ENCODE assay signal across 9 mouse cellular contexts in the genomic region with DNA sequence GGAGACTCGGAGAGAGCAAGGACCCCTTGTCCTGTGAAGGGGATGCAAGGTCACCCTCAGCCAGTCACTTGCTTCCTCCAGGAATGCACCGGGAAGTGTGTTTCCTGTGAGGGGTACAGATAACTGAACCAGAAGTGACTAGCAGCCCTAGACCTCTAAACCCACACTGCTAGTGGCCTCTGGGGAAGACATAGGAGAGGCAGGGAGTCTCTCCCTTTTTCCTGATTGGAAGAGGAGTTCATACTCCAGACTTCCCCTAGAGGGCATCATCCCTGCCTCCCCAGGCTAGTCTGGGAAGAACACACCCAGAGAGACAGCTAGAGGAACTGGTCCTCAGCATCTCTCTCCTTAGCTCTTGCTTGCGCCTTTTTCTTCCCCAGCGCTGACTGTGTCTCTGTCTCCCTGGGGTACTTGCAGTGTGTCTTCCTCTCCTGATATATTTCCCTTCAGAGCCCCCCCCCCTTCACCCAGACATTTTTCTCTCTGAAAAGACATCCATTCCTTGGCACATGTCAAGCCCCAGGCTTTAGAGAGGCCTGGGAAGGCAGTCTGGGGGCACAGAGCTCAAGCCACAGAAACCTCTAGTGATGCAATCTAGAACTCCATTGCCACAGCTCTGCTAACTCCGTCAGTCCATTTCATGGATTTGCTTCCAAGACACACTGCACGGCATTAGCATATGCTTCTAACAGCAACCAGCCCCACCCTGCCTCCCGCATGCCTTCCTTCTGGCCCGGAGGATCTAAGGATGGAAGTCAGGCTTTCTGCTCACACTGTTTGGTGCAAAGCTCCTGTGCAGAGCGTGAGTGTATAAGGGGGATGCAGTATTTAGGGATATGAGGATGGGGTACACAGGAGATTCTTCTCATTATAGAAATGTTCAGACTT. TPM values are rescaled to one million over a fixed set of nuclear protein-coding genes. Genes with fewer than 3 reads are reported as not detected.
DNase-seq lines count a peak whose midpoint lies in the region; ATAC-seq and TF ChIP-seq lines count a peak whose summit lies in the region.
"Had no signal": no experiment of that assay in that cellular context is flagged by ENCODE, and none has a peak within 500 bp of the region (broad histone marks: within the 10 kb centered on the region; RNA-seq: fewer than 3 reads in every experiment).

No protein-coding gene starts in this region.

- peak; percentile 46; the same call in 1 of the 2 replicates for TF ChIP-seq CTCF in liver, adult 2 months (IDR thresholded peaks at IDR 0.05; ENCODE audit: low read depth, low read length)

- WGBS in heart, embryonic 10.5 days = 68% methylated on average over 9 of the region's 9 CpGs
- 71% methylated on average over 9 of the region's 9 CpGs for WGBS in liver, adult 2 months
- 75% methylated on average over 9 of the region's 9 CpGs for WGBS in forebrain, embryonic 13.5 days

- no peak overlapping the region for H3K4me3 ChIP-seq in heart, embryonic 10.5 days
- no peak overlapping the region for H3K4me3 ChIP-seq in liver, adult 2 months (ENCODE audit: insufficient read depth, low read depth, low read length)
- no peak overlapping the region for H3K4me3 ChIP-seq in forebrain, embryonic 13.5 days
- H3K4me3 ChIP-seq: limb, embryonic 12.5 days had no signal

- no peak for ATAC-seq in forebrain, embryonic 13.5 days
- ATAC-seq in CD4-positive, CD25-positive, alpha-beta regulatory T cell, adult 4 months = no peak

- peaks cover 13% of the 10 kb centered on the region for H3K4me1 ChIP-seq in heart, embryonic 10.5 days
- no peaks in the 10 kb centered on the region for H3K4me1 ChIP-seq in liver, adult 2 months (ENCODE audit: control insufficient read depth, insufficient read depth, low read length)
- no peaks in the 10 kb centered on the region for H3K4me1 ChIP-seq in forebrain, embryonic 13.5 days
- H3K4me1 ChIP-seq: limb, embryonic 12.5 days had no signal

- H3K27ac ChIP-seq in heart, embryonic 10.5 days = no peak overlapping the region
- H3K27ac ChIP-seq in liver, adult 2 months (replicated peaks; ENCODE audit: insufficient read depth, low read depth, low read length) = no peak overlapping the region
- H3K27ac ChIP-seq in forebrain, embryonic 13.5 days = no peak overlapping the region
- H3K27ac ChIP-seq: limb, embryonic 12.5 days had no signal

- H3K4me2 ChIP-seq in forebrain, embryonic 13.5 days = no peak overlapping the region
- H3K4me2 ChIP-seq: limb, embryonic 12.5 days had no signal

- H3K36me3 ChIP-seq in heart, embryonic 10.5 days = no peaks in the 10 kb centered on the region
- H3K36me3 ChIP-seq in liver, adult 2 months (ENCODE audit: control insufficient read depth, insufficient read depth, low read length) = no peaks in the 10 kb centered on the region
- no peaks in the 10 kb centered on the region for H3K36me3 ChIP-seq in forebrain, embryonic 13.5 days (ENCODE audit: poor library complexity, severe bottlenecking)
- H3K36me3 ChIP-seq: limb, embryonic 12.5 days had no signal

- intact Hi-C loops in heart, postnatal 25 days (cut with DNase I) = loop anchor here (5.0 kb wide), 1 partner anchor 350 kb away; no protein-coding TSS in a partner anchor

- H3K79me2 ChIP-seq in liver, adult 2 months (ENCODE audit: control insufficient read depth, insufficient read depth, low read length) = no peaks in the 10 kb centered on the region

- H3K27me3 ChIP-seq in heart, embryonic 10.5 days (ENCODE audit: insufficient read depth, poor library complexity, severe bottlenecking) = no peaks in the 10 kb centered on the region
- no peaks in the 10 kb centered on the region for H3K27me3 ChIP-seq in liver, adult 2 months (ENCODE audit: control insufficient read depth, insufficient read depth, low read length)
- no peaks in the 10 kb centered on the region for H3K27me3 ChIP-seq in forebrain, embryonic 13.5 days
- H3K27me3 ChIP-seq: limb, embryonic 12.5 days had no signal

- no peaks in the 10 kb centered on the region for H3K9me3 ChIP-seq in heart, embryonic 10.5 days
- no peaks in the 10 kb centered on the region for H3K9me3 ChIP-seq in forebrain, embryonic 13.5 days (replicated peaks)
- H3K9me3 ChIP-seq: limb, embryonic 12.5 days had no signal

- DNase-seq in heart, embryonic 10.5 days (ENCODE audit: low spot score) = peak; percentile 73
- DNase-seq in heart, postnatal 25 days (ENCODE audit: low spot score) = no peak
- peak; percentile 62 for DNase-seq in 3T3-L1 (ENCODE audit: low read depth, low spot score)
- DNase-seq in MN1 (ENCODE audit: low spot score) = peak; percentile 24
- no peak for DNase-seq in liver, adult 2 months (ENCODE audit: extremely low read depth, low read depth, low spot score)
- no peak for DNase-seq in left cerebral cortex, adult 9 months (ENCODE audit: low spot score in 2 of 2)

- no peak overlapping the region for H3K9ac ChIP-seq in liver, adult 2 months (ENCODE audit: low read depth, low read length)
- no peak overlapping the region for H3K9ac ChIP-seq in forebrain, embryonic 13.5 days
- H3K9ac ChIP-seq: limb, embryonic 12.5 days had no signal

- no peak for TF ChIP-seq POLR2A in liver, adult 2 months (IDR thresholded peaks at IDR 0.05; ENCODE audit: extremely low read depth, insufficient read depth, low read length)

RNA-seq across cellular contexts. Expression of a gene that starts 59.1 kb away (rescaled TPM):
- polyA plus RNA-seq in heart, embryonic 10.5 days (2016; fragmentation: Nextera tagmentation; extraction: Ambion mirVana) = 20.3 and 25.1 TPM in 2 replicates
- total RNA-seq in heart, postnatal 25 days (2021) = 1 to 10 TPM; 6.1 to 6.4 TPM
- 15.2 and 19.2 TPM in 2 replicates for total RNA-seq in liver, adult 2 months (2014; rRNA removed)
- 19.3 and 25.2 TPM in 2 replicates for polyA plus RNA-seq in liver, adult 2 months (2012; rRNA removed)
- polyA plus RNA-seq in forebrain, embryonic 13.5 days (2015; fragmentation: Nextera tagmentation; extraction: Ambion mirVana) = 11.4 and 12.1 TPM in 2 replicates
- polyA plus RNA-seq in CD4-positive, CD25-positive, alpha-beta regulatory T cell, adult 4 months (2017; shearing (Covaris generic)) = 10 to 100 TPM in 1 of 2 experiments, 1 to 10 TPM in 1; 7.2 to 10.5 TPM

Comparison
In these comparisons a context has a peak if more than half of its experiments do, and no peak if none do; other contexts are left out.
1. DNase-seq: peak in heart, embryonic 10.5 days (single experiment), 3T3-L1 (single experiment) and MN1 (single experiment); none in heart, postnatal 25 days (single experiment), liver, adult 2 months (single experiment) and left cerebral cortex, adult 9 months (0 of 2).